Mouse (Mus musculus): Measurements from ENCODE around the gene Nxpe3.
"Not testable (repeated sequence)": the region's sequence is repeated elsewhere in the genome, so short reads cannot be mapped to it uniquely, and the experiment has no call there.

Gene Nxpe3

DNA sequence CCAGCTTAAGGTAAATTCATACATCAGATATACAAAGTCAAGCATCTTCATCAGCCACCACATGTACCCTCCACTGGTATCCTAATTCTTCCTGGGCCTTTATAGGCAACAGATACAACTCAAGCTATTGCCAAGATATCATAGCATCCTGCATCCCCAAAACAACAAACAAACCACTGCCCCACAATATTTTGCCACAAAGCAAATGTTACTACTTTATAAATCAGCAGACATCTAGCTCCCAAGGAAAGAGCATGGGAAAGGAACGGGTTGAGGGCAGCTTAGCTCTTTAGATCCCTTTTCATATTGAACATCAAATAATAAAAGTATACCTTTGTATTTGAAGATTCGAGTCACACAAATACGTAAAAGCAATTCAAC is 57.0 kb downstream of the Nxpe3 start:
- DNase-seq (ENCODE audit: low read depth, low spot score): no peak

DNA sequence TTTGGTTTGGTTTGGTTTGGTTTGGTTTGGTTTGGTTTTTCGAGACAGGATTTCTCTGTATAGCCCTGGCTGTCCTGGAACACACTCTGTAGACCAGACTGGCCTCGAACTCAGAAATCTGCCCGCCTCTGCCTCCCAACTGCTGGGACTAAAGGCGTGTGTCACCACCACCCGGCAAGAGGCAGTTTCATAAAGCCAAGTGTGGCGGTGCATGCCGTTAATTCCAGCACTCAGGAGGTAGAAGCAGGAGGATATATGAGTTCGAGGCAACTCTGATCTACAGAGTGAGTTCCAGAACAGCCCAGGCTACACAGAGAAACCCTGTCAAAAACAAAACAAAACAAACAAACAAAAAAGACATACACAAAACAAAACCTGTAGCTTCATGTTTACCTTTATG is 57.4 kb downstream of the Nxpe3 start:
- DNase-seq (ENCODE audit: low read depth, low spot score): not testable (repeated sequence)

DNA sequence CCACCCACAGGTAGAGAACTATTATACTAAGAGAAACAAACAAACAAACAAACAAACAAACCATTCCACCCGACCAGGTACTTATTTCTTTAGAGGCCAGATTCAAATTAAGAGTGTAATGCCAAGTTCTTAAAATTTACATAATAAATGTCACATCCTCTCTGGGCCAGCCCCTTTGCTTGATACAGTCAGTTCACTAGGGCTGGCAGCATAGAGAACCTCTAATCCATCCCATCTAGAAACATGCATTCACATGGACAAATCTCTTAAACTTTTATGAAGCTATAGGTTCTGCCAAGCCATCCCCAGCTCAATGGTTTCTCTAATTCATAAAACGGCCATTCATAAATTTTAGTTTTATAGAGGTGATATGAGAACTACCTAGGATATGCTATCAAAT is 57.9 kb downstream of the Nxpe3 start:
- peak; percentile 36 for DNase-seq (ENCODE audit: low read depth, low spot score)

DNA sequence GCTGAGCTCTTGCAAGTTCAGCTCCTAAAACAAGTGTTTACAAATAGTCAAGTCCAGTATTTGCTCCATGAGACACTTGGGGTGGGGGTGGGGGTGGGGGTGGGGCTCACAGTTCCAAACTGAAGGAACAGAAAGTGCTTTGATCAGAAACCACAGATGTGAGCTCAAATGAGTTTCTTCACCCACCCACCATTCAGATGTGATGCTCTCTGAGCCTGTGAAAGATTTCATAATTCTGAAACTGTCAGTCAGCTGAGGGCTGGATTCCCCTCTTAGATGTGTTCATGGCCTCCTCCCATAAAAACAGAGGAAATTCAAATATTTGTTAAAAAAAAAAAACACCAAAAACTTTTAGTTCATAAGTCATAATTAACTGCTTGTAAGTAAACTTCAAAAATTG is 59.3 kb downstream of the Nxpe3 start:
- peak; percentile 42 for DNase-seq (ENCODE audit: low read depth, low spot score)

DNA sequence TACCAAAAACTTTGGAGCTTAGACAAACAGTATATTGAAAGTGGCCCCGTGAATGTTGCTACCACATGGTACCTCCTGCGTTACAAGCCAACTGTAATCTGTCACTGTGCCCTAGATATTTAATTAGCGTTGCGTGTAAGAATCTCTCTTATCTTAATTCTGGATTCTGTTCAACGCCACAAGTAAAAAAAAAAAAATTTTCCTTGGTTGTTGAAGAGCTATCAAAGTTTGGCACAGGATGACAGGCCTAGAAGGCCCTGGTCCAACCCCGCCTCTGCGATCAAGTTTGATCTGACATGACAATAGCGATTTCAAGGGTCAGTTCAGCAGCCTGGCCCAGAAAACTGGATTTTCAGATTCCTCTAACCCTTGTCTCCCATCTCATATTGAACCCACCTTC is 62.5 kb downstream of the Nxpe3 start:
- DNase-seq (ENCODE audit: low read depth, low spot score): no peak

DNA sequence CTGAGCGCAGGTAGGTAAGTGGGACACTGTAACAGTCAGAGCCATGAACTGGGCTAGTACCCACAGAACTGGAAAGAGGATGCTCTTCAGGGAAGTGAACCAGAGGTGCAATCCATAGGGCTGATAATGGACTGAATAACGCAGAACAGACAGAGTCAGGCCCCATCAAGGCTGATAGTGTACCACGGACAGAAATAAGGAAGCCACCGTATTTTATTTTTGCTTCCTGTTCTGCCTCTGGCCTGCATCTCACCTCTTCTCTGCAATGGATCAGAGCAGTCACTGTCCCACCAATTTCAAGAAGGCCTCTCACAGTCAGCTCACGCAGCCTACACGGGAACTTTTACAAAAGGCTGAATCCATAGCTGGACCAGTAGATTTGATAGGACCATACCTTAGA is 63.0 kb downstream of the Nxpe3 start:
- no peak for DNase-seq (ENCODE audit: low read depth, low spot score)

DNA sequence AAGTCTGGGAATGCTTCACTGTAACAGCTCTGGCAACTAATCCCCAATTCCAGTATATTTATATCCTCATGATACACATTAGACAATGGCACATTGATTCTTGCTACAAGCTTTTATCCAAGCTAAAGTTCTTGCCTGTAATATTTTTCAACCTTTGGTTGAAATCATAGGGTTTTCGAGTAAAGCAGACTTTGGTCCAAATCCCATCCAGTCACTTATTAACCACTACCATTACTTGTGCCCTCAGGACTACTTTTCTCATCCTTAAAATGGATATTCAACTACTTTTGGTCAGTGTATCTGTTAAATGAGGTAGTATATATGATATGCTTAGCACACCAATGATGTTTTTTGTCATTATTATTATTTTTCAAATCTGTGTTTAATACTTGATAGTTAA is 63.6 kb downstream of the Nxpe3 start:
- DNase-seq (ENCODE audit: low read depth, low spot score): no peak

DNA sequence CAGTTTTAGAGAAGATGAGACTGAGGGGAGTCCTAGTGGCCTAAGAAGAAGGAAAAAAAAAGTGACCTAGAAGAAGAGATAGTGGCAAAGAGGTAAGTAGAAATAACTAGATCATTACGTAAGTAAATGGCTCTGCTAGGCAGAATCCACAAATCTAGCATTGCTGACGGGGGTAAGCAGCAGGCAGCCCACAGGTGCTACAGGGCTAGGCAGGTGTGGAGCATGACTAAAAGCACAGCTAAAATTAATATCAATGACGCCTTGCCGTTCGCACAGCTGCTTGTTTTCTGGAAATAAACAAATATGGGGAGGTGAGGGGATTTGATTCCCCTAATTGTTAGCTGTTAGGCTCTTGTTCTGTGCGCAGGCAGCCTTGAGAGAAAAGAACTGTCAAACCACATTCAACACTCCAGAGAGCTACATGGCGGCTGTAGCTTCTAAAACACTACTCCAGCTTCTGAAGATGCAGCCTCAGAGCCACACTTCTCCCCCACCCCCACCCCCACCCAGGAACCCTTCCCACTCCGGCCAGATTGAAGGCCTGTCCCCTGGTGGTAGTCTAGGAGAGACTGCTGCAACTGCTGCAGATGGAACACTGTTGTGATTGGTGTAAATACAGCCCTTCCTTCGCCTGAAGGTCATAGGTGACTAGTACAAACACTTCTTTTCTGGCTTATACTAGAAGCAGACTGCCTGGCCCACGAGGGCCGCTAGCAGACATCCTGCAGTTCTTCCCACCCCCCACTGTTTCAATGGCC is 71.5 kb downstream of the Nxpe3 start:
- no peak for DNase-seq (ENCODE audit: low read depth, low spot score)

DNA sequence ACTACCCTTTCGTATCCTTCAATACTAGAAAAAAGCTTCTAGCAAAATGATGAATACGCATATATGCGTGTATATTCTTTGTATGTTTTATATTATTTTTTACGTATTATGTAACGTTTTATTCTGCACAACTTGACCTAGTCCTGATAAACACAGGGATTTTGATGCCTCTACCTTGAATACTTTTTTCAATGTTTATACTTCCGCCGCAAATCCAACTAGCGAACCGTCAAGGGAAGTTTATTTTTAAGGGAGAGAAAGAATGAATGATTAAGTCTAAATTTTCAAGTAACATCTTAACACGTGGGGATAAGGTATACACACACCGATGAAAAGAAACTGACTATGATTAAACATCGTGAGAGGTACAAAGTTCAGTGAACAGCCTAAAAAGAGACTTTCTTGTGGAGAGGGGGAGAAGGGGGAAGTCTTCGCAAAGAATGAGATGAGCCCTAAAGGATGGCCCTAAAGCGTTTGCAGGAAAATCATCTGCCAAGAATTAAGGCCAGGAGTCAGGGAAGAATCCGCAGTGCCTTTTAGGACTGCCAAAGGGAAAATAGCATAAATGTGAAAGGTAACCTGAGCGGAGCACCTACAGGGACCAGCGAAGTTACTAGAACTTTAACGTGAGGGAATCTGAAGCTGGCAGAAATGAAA is 72.2 kb downstream of the Nxpe3 start:
- no peak for DNase-seq (ENCODE audit: low read depth, low spot score)

DNA sequence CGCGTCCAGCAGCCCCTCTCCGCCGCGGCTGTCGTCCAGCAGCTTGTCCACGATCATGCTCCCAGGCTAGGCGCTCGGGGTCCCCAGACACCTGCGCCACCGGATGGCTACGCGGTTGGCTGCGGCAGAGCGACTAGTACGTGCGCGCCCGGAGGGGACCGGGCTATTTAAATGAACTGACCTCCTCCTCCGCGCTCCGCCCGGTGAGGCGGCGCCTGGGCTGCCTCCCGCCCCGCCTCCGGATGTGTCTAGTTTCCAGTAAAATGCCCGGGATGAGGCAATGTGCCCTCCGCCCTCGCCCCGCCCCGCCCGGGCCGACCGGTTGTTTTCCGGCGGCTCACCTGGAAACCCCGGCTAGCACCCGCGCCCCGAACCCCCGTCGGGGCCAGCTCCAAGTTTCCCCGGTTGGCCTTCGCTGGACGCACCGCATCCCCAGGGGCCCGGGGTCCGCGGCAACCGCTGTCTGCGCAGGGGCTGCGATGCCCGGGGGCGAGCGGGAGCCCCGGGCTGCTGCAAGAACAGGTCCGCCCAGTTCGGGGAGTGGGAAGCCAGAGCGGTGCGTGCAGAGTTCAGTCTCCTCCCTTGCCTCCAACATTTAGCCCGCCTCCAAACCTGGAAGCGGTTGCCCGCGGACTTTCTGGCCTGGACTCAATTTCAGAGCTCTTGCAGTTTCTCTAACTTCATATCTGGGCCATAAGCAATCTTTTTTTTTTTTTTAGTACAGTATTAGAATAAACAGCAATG is 72.9 kb downstream of the Nxpe3 start:
- peak; percentile 95 for DNase-seq (ENCODE audit: low read depth, low spot score)

DNA sequence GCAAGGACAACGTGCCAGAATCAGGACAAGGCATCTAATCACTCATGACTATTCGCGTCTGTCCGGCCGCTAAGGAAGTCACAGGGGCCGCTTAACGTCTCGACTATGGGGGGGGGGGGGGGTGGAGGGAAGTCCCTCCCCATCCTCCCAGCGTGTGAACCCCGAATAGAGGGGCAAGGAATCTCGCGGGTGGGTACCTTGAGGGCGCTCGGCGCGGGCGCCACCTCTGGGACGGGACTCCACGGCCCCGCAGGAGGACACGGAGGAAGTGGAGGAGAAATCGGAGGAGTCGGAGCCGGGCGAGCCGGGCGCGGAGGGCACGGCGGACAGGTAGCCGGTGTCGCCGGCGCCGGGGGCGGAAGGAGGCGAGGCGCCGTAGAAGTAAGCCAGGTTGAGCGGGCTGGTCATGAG is 73.5 kb downstream of the Nxpe3 start:
- peak; percentile 78 for DNase-seq (ENCODE audit: low read depth, low spot score)

DNA sequence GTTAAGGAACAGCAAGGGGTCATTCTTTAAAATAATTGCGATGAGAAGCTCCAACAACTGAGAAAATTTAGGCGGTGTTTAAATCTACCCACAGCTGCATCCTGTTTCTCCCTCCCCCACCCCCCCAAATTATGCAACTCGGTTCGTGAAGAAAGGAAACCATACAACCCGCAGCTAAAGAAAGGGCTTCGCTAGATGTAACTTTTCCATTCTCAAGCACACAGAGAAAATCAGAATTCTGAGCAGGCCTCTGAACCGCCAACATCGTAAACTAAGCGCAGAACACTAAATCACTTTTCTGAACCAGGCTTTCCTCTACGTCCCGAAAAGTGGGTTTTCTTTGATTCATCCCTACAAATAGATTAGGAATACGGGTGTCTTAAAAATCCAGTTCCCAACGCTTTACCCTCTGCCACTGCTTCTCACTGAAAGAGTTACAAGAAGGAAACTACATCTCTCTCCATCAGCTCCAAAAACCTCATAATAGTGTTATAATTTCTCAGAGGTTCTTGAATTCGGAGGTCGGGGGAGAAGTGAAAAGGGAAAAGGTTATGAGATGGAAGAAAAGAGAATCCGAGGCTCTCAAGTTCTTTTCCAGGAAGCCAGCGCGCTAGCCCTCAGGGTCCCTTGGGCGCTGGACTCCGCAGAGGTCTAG is 74.0 kb downstream of the Nxpe3 start:
- peak; percentile 92 for DNase-seq (ENCODE audit: low read depth, low spot score)

DNA sequence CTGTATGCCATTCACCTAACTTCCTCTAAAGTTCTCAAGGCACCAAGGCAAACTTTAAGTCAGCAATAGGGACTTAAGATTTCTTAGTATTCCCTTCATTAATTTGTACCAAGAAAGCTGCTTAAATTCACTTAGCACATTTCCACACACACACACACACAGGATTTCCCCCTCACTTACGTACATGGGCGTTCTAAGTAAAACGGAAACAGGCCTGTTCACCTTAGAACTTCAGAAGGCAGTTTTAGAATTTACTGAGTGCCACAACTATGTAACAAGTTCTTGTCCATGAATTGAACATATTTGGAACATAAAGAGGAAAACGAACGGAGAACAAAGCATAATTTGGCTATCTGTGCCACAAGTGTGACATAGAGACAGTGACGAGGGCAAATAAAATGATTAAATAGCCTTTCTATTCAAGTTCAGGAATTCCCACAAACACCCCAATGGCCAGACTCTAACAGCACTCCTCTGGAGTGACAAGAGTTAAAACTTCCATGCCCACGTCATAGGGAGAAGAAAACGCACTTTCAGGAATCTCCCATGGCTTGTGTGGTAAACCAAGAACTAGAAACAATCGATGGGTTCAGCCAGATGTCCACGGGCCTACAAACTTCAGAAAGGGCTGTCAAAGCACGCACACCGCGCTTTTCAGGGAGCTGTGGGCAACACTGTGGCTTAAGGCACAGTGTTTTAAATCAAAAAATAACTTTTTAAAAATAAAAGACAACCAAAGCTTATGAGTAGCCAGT is 74.7 kb downstream of the Nxpe3 start:
- DNase-seq (ENCODE audit: low read depth, low spot score): peak; percentile 87

DNA sequence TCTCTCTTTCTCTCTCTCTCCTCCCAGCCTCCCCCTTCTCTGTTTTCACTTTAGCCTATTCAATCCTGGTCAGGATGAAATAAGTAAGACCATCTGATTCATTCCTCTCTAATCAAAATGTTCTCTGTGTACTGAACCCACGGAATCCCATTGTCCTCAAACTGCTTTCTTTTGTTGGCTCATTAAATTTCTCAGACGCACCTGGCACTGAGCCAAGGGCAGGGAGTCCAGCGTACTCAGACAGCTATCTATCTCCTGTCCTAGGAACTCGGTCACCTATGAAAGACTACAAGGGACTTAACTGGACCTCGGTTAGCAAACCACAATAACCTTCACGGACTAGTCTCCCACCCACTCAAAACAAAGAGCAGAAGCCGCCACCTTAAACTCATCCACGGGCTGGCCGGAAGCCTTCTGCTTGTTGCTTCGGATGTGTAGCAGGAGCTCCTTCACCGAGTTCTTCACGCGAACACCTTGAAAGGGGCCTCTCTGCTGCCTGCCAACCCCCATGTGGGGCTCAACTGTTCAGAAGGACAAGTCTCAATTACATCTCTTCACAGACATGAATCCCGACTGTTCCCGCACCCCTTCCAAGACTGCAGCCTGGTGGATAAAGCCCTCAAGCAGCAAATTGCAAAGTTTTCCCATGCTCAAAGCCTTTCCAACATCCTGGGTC is 75.8 kb downstream of the Nxpe3 start:
- DNase-seq (ENCODE audit: low read depth, low spot score): peak; percentile 66

DNA sequence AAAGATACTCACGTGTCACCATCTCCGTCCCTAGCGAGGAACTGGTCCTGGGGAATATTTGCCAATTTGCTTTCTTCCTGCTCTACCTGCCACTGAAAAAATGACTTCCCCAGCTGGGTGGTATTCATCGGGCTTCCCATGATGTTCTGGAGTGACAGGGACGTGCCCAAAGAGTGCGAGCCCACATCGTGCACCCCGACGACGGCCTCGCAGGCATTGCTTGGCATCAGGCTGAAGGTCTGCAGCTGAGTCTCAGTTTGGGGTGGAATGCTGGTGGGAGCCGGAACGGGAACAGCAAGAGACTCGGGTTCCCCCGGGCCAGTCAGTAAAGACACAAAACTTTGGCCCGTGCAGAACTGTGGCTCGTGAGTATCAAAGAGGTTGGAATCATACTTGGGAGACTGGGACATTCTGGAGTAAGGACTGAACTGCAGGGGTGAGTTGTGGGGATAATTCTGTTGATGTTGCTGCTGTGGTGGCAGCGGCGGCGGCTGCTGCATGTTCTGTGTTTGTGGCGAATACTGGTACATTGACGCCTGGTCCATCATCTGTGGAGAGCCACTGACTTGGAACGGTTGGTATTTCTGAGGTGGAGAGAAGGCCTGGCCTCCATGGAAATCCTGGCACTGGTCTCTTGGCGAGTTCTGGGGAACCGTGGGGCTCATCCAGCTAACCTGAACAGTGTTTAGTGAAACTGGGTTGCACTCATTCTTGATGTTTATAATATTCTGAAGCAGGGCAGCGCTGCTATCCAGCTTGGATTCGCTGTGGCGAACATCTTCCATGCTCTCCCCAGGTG is 77.2 kb downstream of the Nxpe3 start:
- no peak for DNase-seq (ENCODE audit: low read depth, low spot score)

DNA sequence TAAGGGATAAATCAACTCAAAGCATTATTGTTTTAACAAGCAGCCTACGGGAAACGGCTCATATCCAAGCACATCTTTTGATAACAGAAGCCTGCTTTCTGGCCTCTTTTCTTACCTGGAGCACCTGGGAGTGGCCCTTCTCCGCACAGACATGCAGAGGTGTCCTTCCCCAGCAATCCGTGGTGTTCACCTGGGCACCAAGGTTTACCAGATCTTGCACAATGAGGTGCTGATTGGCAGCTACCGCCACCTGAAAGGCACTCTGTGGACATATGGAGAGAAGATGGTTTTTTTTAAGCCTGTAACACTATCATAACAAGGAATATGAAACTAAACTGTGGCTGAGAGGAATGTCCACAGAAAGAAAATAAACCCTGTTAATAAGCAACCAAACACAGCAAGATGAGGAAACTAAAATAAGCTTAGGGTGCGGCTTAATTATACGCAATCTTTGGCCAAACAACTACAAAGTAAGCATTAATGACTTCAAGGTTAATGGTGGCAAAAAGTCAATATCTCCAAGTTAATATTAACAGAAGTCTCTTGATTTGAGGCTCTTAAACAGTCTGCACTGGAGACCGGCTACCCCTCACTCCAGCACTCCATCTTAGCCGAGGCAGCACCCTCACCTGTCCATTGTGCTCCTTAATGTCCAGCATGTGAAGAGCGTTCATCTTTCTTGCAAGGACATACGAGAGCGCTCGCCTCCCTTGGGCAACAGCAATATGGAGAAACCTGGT is 78.7 kb downstream of the Nxpe3 start:
- no peak for DNase-seq (ENCODE audit: low read depth, low spot score)

DNA sequence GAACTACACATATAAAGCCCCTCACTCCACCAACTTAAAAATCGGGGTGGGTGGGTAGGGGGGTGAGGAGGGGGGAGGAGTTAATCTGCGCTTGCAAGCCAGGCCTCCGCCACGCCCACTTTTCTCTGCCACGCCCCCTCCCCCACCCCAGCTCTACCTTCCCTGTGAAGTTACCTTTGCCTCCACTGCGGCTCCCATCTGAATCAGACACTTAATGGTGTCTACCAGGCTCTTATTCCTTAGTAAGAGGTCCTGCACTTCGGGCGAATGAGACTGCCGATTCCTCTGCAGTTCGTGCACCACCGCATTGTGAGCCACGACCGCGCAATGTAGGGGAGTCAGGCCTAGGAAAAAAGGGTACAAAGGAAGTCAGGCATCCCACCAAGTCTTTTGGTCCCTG is 79.6 kb downstream of the Nxpe3 start:
- DNase-seq (ENCODE audit: low read depth, low spot score): no peak

DNA sequence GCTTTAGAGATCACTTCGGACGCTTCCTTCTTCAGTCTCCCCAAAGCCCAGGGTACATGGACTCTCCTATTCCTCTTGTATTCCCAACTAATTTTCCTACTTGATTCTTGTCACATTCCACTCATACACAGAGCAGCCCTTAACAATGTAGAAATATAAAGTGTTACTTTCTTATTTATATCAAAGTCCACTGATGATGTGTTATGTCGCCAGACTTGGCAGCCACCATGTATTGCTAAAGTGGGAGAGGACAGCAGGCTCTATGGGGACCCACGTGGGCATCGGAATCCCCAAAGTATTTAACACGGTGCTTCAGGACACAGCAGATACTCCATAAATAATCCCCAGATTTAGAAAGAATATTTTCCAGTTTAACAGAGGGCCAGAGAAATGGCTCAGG is 80.4 kb downstream of the Nxpe3 start:
- DNase-seq (ENCODE audit: low read depth, low spot score): no peak

DNA sequence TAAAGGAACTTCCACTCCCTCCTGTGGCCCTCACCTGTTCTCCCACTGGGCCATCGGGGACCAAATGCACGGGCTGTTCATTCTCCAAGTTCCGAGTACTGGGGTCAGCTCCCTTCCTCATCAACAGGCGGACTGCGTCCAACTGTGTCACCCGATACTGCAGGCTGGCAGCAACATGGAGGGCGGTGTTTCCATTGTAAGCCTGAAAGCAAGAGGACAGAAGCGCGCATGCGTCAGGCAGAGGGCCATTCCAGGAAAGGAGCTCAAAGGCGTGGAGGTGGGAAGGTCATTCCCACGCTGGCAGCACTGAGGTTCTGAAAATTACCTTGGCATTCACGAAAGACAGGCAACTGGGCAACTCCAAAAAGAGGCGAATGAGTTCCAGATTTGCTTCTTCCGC is 81.2 kb downstream of the Nxpe3 start:
- no peak for DNase-seq (ENCODE audit: low read depth, low spot score)
